Mouse (Mus musculus) lung, embryonic 14.5 days (tissue): ENCODE results near the gene Dnah17. TPM values are rescaled to one million over a fixed set of nuclear protein-coding genes. Genes with fewer than 3 reads are reported as not detected.
A peak's percentile ranks its signal among the peaks of the same experiment; 100 is the strongest.

Experiments used
- ATAC-seq: fragments of 200-750 bp; cut with Nextera tagmentation; 2 replicates; pipeline ENCODE4 v1.8.0; 2017; ENCODE audit warnings: mild to moderate bottlenecking, moderate TSS enrichment, moderate library complexity; ENCODE audit not compliant: insufficient read depth
- DNase-seq: peaks from one replicate; pipeline ENCODE4 v3.0.0-alpha.2; 2015
- H3K27ac ChIP-seq: fragments of 300-500 bp; sonication (generic); 2 replicates; pipeline ENCODE4 v1.5.1; 2014; ENCODE audit warnings: low read depth, mild to moderate bottlenecking, moderate library complexity
- H3K27me3 ChIP-seq: fragments of 300-500 bp; sonication (generic); 2 replicates; pipeline ENCODE4 v1.6.1; 2014; ENCODE audit warnings: low read length, control low read depth; ENCODE audit not compliant: insufficient read depth
- H3K36me3 ChIP-seq: fragments of 300-500 bp; sonication (generic); 2 replicates; pipeline ENCODE4 v1.6.1; 2014; ENCODE audit warnings: control low read depth; ENCODE audit not compliant: insufficient read depth
- H3K4me1 ChIP-seq: fragments of 300-500 bp; sonication (generic); 2 replicates; pipeline ENCODE4 v1.6.1; 2014; ENCODE audit warnings: antibody characterized with exemption, control low read depth; ENCODE audit not compliant: insufficient read depth
- H3K4me2 ChIP-seq: fragments of 300-500 bp; sonication (generic); 2 replicates; pipeline ENCODE4 v1.6.1; 2014; ENCODE audit warnings: mild to moderate bottlenecking
- H3K4me3 ChIP-seq: fragments of 300-500 bp; sonication (generic); 2 replicates; pipeline ENCODE4 v1.5.1; 2014; ENCODE audit warnings: low read depth, low read length
- H3K9ac ChIP-seq: fragments of 300-500 bp; sonication (generic); 2 replicates; pipeline ENCODE4 v1.6.1; 2014
- H3K9me3 ChIP-seq: fragments of 300-500 bp; sonication (generic); 2 replicates; pipeline ENCODE4 v1.6.1; 2016; ENCODE audit warnings: low read depth, low read length, control low read depth
- CTCF ChIP-seq: IDR thresholded peaks from 2 replicates; pipeline ENCODE4 v1.5.1; 2016; ENCODE audit warnings: antibody characterized with exemption, low read depth
- WGBS: fragments of 180-500 bp; shearing (Covaris S2); extraction: QIAGEN DNeasy Blood & Tissue Kit; methylation state at CpG from one replicate; pipeline ENCODE4 v1.1.7; 2014; 5-methylcytosine and 5-hydroxymethylcytosine counted together
- polyA plus RNA-seq: library from polyadenylated mRNA; unstranded; fragments of >200 nt; fragmentation: Nextera tagmentation; extraction: Ambion mirVana; gene quantifications from 2 replicates; pipeline ENCODE4 v1.2.1, GENCODE M21; 2014

The Dnah17 gene
- polyA plus RNA-seq, 1 experiment from 2014 or later: 0.29 TPM

- H3K9ac ChIP-seq: peak within 1 kb of the TSS; percentile 91
- no peaks in the 10 kb centered on the region for H3K27me3 ChIP-seq
- peak within 1 kb of the TSS; percentile 99 for H3K4me3 ChIP-seq
- WGBS: 6% methylated on average over 51 of the region's 51 CpGs
- peak; percentile 96 for DNase-seq
- H3K9me3 ChIP-seq: no peaks in the 10 kb centered on the region
- no peak for TF ChIP-seq CTCF
- H3K4me1 ChIP-seq: 0 out of 2 replicates have a peak, but pooled peaks cover 11% of the 10 kb centered on the region
- ATAC-seq: peak; percentile 89
- peak within 1 kb of the TSS; percentile 85 for H3K27ac ChIP-seq
- peak within 1 kb of the TSS; percentile 85 for H3K4me2 ChIP-seq
- no peaks in the 10 kb centered on the region for H3K36me3 ChIP-seq
Observed at GRCm38 (mm10) chr11:117986126-117987031, 144.1 kb downstream of the Dnah17 start, which contains the start of gene Pgs1. Gene Pgs1, plus strand, starts transcription at chr11:117986292.

- Histone ChIP-seq H3K4me2 (no peak overlapping the region), H3K4me1 (0 out of 2 replicates have a peak, but pooled peaks cover 11% of the 10 kb centered on the region), H3K4me3 (no peak overlapping the region), H3K9ac (no peak overlapping the region), H3K9me3 (no peaks in the 10 kb centered on the region), H3K27ac (no peak overlapping the region), H3K36me3 (no peaks in the 10 kb centered on the region), H3K27me3 (no peaks in the 10 kb centered on the region)
- no peak for TF ChIP-seq CTCF
- no peak for DNase-seq
- ATAC-seq: no peak
- WGBS: 56% methylated on average over 7 of the region's 7 CpGs
Observed at GRCm38 (mm10) chr11:117983770-117984169, 146.7 kb downstream of the Dnah17 start.

DNA sequence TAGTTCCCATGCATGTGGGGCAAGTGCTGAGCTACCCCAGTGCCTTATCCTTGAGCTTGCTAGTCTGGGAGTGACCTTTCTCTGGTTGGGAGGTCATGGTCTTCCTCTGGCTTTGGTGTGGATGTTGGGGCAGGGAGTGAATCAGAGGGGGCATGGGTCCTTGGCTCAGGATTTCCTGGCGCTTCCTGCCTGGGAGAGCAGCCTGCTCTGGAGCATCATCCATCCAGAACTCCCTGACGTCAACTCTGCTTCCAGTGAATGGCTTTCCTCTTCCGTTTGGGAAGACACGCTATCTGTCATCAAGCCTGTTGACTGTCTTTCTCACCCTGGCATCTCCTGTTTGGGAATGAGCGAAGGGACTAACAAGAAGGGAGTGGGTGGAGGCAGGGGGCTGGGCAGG is 148.0 kb downstream of the Dnah17 start:
- Histone ChIP-seq H3K4me3 (no peak overlapping the region), H3K36me3 (no peaks in the 10 kb centered on the region), H3K9ac (no peak overlapping the region), H3K9me3 (no peaks in the 10 kb centered on the region), H3K27me3 (no peaks in the 10 kb centered on the region), H3K4me2 (no peak overlapping the region), H3K27ac (no peak overlapping the region), H3K4me1 (0 out of 2 replicates have a peak, but pooled peaks cover 4% of the 10 kb centered on the region)
- no peak for TF ChIP-seq CTCF
- 51% methylated on average over 5 of the region's 5 CpGs for WGBS
- ATAC-seq: no peak
- DNase-seq: peak; percentile 27

- no peak for TF ChIP-seq CTCF
- ATAC-seq: no peak
- no peak overlapping the region for H3K4me3 ChIP-seq
- no peaks in the 10 kb centered on the region for H3K27me3 ChIP-seq
- H3K4me1 ChIP-seq: peaks cover 17% of the 10 kb centered on the region
- H3K9me3 ChIP-seq: no peaks in the 10 kb centered on the region
- no peak overlapping the region for H3K27ac ChIP-seq
- WGBS: 50% methylated on average over 7 of the region's 7 CpGs
- DNase-seq: no peak
- no peak overlapping the region for H3K9ac ChIP-seq
- H3K4me2 ChIP-seq: no peak overlapping the region
- no peaks in the 10 kb centered on the region for H3K36me3 ChIP-seq
Observed at GRCm38 (mm10) chr11:117979388-117979787, 151.0 kb downstream of the Dnah17 start.

- ATAC-seq (no peak), DNase-seq (no peak)
- H3K9ac ChIP-seq: no peak overlapping the region
- no peak overlapping the region for H3K4me3 ChIP-seq
- H3K4me1 ChIP-seq: peaks cover 23% of the 10 kb centered on the region
- no peak for TF ChIP-seq CTCF
- H3K9me3 ChIP-seq: no peaks in the 10 kb centered on the region
- no peaks in the 10 kb centered on the region for H3K27me3 ChIP-seq
- no peak overlapping the region for H3K4me2 ChIP-seq
- no peaks in the 10 kb centered on the region for H3K36me3 ChIP-seq
- WGBS: 62% methylated on average over 4 of the region's 5 CpGs
- no peak overlapping the region for H3K27ac ChIP-seq
Observed at GRCm38 (mm10) chr11:117977694-117978360, 152.6 kb downstream of the Dnah17 start.

DNA sequence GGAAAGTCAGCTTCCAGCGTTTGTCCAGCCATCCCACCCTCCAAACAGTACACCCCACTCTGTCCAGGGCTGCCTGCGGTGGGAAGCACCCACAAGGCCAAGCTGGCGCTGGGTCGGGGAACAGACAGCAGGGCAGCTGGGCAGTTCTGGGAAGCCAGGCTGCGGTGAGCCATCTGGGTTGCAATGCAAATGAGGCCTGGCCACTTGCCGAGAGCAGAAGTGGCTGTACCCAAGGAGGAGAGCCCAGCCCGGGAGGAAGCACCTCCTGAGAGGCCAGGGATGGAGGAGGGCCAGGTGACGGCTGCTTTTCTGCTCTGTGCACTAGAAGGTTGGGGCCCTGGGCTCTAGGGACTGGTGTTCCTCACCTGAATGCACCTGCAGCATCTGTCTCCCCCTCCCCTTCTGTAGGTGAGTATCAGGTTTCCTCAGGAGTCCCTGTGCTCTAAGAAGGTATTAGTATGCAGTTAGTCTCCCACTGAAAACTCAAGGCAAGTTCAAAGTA is 154.3 kb downstream of the Dnah17 start:
- Histone ChIP-seq H3K36me3 (no peaks in the 10 kb centered on the region), H3K27me3 (no peaks in the 10 kb centered on the region), H3K9me3 (no peaks in the 10 kb centered on the region), H3K9ac (peak overlapping the region; percentile 15; the same call in 1 of the 2 replicates), H3K4me1 (peaks cover 23% of the 10 kb centered on the region), H3K4me3 (no peak overlapping the region), H3K27ac (peak overlapping the region; percentile 72), H3K4me2 (peak overlapping the region; percentile 25; the same call in 1 of the 2 replicates)
- ATAC-seq: peak; percentile 68
- no peak for TF ChIP-seq CTCF
- 22% methylated on average over 8 of the region's 8 CpGs for WGBS
- DNase-seq: peak; percentile 60
